Mouse (Mus musculus) ES-E14 (cell line): ENCODE measurements around the gene Rbfox3. TPM values are rescaled to one million over a fixed set of nuclear protein-coding genes. Genes with fewer than 3 reads are reported as not detected.

Experiments
- DNase-seq: peaks from one replicate; pipeline ENCODE4 v3.0.0-alpha.2; 2013; ENCODE audit warnings: low read depth, low spot score
- H3K27ac ChIP-seq: 2 replicates; pipeline ENCODE4 v1.5.1; 2012; ENCODE audit warnings: low read depth, mild to moderate bottlenecking, low read length, moderate library complexity, mixed read lengths; ENCODE audit not compliant: poor library complexity, insufficient read depth, severe bottlenecking
- H3K36me3 ChIP-seq: 2 replicates; pipeline ENCODE4 v1.6.1; 2012; ENCODE audit warnings: mild to moderate bottlenecking, low read length, moderate library complexity, mixed read lengths; ENCODE audit not compliant: control insufficient read depth, poor library complexity, insufficient read depth, severe bottlenecking
- H3K4me1 ChIP-seq, 2 experiments: fragments of 150-350 bp in 1 of 2; sonication (generic) in 1 of 2; 2 replicates each; pipeline ENCODE4 v1.6.1; 2012; ENCODE audit warnings: low read length in 2 of 2, mild to moderate bottlenecking in 1 of 2, mixed read lengths in 1 of 2; ENCODE audit not compliant: control insufficient read depth in 2 of 2, insufficient read depth in 2 of 2, poor library complexity in 1 of 2
- H3K4me3 ChIP-seq, 2 experiments: fragments of 150-350 bp in 1 of 2; sonication (generic) in 1 of 2; 2 replicates each; pipeline ENCODE4 v1.5.1; 2012; ENCODE audit warnings: low read length in 2 of 2, low read depth in 1 of 2, mild to moderate bottlenecking in 1 of 2, mixed read lengths in 1 of 2; ENCODE audit not compliant: insufficient read depth in 1 of 2, poor library complexity in 1 of 2, severe bottlenecking in 1 of 2
- H3K9ac ChIP-seq: 2 replicates; pipeline ENCODE4 v1.6.1; 2012; ENCODE audit warnings: low read depth, mild to moderate bottlenecking, low read length, mixed read lengths; ENCODE audit not compliant: poor library complexity, insufficient read depth, severe bottlenecking
- H3K9me3 ChIP-seq: fragments of 150-350 bp; sonication (generic); 2 replicates; pipeline ENCODE4 v1.6.1; 2012; ENCODE audit warnings: low read depth, mild to moderate bottlenecking, low read length; ENCODE audit not compliant: control insufficient read depth, insufficient read depth
- CHD2 ChIP-seq: IDR thresholded peaks from 2 replicates; pipeline ENCODE4 v1.6.1; 2014; ENCODE audit warnings: mild to moderate bottlenecking, low read depth, low read length, inconsistent platforms
- HCFC1 ChIP-seq: IDR thresholded peaks from 2 replicates; pipeline ENCODE4 v1.6.1; 2012; ENCODE audit warnings: low read length, inconsistent platforms, borderline replicate concordance; ENCODE audit not compliant: insufficient read depth
- MAFK ChIP-seq: IDR thresholded peaks from 2 replicates; pipeline ENCODE4 v1.6.1; 2014; ENCODE audit warnings: mild to moderate bottlenecking, low read depth, low read length, inconsistent platforms; ENCODE audit not compliant: insufficient read depth
- ZC3H11A ChIP-seq: IDR thresholded peaks from 2 replicates; pipeline ENCODE4 v1.6.1; 2012; ENCODE audit warnings: low read depth, mild to moderate bottlenecking, inconsistent platforms, low read length, borderline replicate concordance
- ZNF384 ChIP-seq: IDR thresholded peaks from 2 replicates; pipeline ENCODE4 v1.6.1; 2012; ENCODE audit warnings: low read depth, low read length, inconsistent platforms
- in situ Hi-C, 2 experiments: fragments of 600-800 bp; cut with MboI; formaldehyde crosslinking; loops; one replicate each; pipeline ENCODE4 v1.15.1; 2025; ENCODE audit warnings: low sequenced_read_pairs in 2 of 2, inconsistent platforms in 1 of 2; ENCODE audit not compliant: unreplicated experiment in 2 of 2
- total RNA-seq: library from RNA; depleted of rRNA; stranded (reverse); fragments of 300-350 nt; gene quantifications from 2 replicates; pipeline ENCODE4 v1.2.3, GENCODE M21; 2012

Rbfox3 gene
- total RNA-seq, 1 experiment: 0.45 TPM

GRCm38 (mm10) chr11:118757488-118757887 is 153.9 kb downstream of the Rbfox3 start:
- TF ChIP-seq ZC3H11A: no peak
- no peak for TF ChIP-seq CHD2
- TF ChIP-seq ZNF384: no peak
- TF ChIP-seq HCFC1: no peak
- no peak for TF ChIP-seq MAFK
- no peak overlapping the region for H3K4me3 ChIP-seq
- no peak overlapping the region for H3K27ac ChIP-seq
- H3K4me1 ChIP-seq: no peaks in the 10 kb centered on the region
- H3K36me3 ChIP-seq: no peaks in the 10 kb centered on the region
- H3K9ac ChIP-seq: no peak overlapping the region
- H3K9me3 ChIP-seq: no peaks in the 10 kb centered on the region
- in situ Hi-C loops: no loop called here
- DNase-seq: no peak

- Histone ChIP-seq H3K4me3 (no peak overlapping the region), H3K9ac (no peak overlapping the region), H3K27ac (no peak overlapping the region), H3K36me3 (no peaks in the 10 kb centered on the region), H3K9me3 (no peaks in the 10 kb centered on the region), H3K4me1 (no peaks in the 10 kb centered on the region)
- TF ChIP-seq ZC3H11A (no peak), ZNF384 (no peak), HCFC1 (no peak), CHD2 (no peak), MAFK (no peak)
- in situ Hi-C loops: no loop called here
- DNase-seq: no peak
These were observed 156.4 kb downstream of the Rbfox3 start for GRCm38 (mm10) chr11:118755003-118755402.

- Histone ChIP-seq H3K27ac (no peak overlapping the region), H3K4me1 (no peaks in the 10 kb centered on the region), H3K4me3 (no peak overlapping the region), H3K9me3 (no peaks in the 10 kb centered on the region), H3K9ac (no peak overlapping the region), H3K36me3 (no peaks in the 10 kb centered on the region)
- TF ChIP-seq HCFC1 (no peak), ZC3H11A (no peak), MAFK (no peak), CHD2 (no peak), ZNF384 (no peak)
- in situ Hi-C loops: no loop called here
- DNase-seq: no peak
These were observed 156.9 kb downstream of the Rbfox3 start for GRCm38 (mm10) chr11:118754535-118754934.

GRCm38 (mm10) chr11:118751879-118752616 is 159.3 kb downstream of the Rbfox3 start:
- Histone ChIP-seq H3K4me3 (no peak overlapping the region), H3K9ac (no peak overlapping the region), H3K4me1 (no peaks in the 10 kb centered on the region), H3K9me3 (no peaks in the 10 kb centered on the region), H3K27ac (no peak overlapping the region), H3K36me3 (no peaks in the 10 kb centered on the region)
- no peak for TF ChIP-seq MAFK
- no peak for TF ChIP-seq ZNF384
- TF ChIP-seq CHD2: no peak
- no peak for TF ChIP-seq HCFC1
- no peak for TF ChIP-seq ZC3H11A
- no peak for DNase-seq
- in situ Hi-C loops: no loop called here

- Histone ChIP-seq H3K27ac (no peak overlapping the region), H3K4me3 (no peak overlapping the region), H3K36me3 (no peaks in the 10 kb centered on the region), H3K4me1 (no peaks in the 10 kb centered on the region), H3K9me3 (no peaks in the 10 kb centered on the region), H3K9ac (no peak overlapping the region; the same call in 1 of the 2 replicates)
- TF ChIP-seq ZNF384 (no peak), HCFC1 (no peak), CHD2 (no peak), MAFK (no peak), ZC3H11A (no peak)
- in situ Hi-C loops: no loop called here
- DNase-seq: no peak
These were observed 160.6 kb downstream of the Rbfox3 start for GRCm38 (mm10) chr11:118750745-118751330.
